Mouse (Mus musculus): ENCODE results near the gene Gtdc1.
A peak's percentile ranks its signal among the peaks of the same experiment; 100 is the strongest.

Gene Gtdc1

GRCm38 (mm10) chr2:44923056-44923883 is 4.2 kb downstream of the Gtdc1 start:
- no peak for DNase-seq

- no peak for DNase-seq
Measured at GRCm38 (mm10) chr2:44922500-44922899, 5.0 kb downstream of the Gtdc1 start.

- no peak for DNase-seq
Measured at GRCm38 (mm10) chr2:44920471-44920870, 7.0 kb downstream of the Gtdc1 start.

DNA sequence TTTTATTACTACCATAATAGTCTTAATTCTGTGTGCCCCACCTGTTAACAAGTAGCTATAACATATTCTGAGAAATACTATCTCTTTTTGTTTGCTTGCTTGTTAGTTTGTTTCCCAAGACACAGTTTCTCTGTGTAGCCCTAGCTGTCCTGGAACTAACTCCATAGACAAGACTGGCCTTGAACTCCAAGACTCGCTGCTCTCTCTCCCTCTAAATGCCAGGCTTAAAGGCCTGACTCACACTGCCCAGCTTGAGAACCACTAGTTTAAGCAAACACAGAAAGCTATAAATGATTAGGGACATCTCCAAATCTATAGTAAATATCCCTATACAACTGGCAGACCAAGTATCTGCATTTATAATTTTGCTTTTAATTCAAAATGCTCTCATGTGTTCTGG is 8.1 kb downstream of the Gtdc1 start:
- no peak for DNase-seq

- DNase-seq = no peak
Measured at GRCm38 (mm10) chr2:44918737-44919136, 8.7 kb downstream of the Gtdc1 start.

GRCm38 (mm10) chr2:44916286-44916685 is 11.2 kb downstream of the Gtdc1 start:
- no peak for DNase-seq

DNA sequence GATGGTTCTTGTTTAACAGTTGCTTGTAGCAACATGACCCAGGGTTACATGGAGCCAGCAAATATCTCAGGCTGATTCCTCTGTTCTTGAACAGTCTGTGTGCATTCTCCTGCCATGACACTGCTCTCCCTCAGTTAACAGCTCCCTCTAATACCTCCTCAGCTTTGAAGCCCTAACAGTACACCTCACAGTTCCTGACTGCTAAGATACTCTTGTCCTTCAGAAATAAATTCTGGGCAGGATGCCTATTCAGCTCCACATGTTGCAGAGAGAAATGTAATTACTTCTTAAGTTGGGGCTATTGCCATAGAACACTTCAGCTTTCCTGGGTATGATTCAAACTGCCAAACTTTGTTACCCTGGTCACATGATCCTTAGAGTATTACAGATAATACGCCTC is 29.7 kb downstream of the Gtdc1 start:
- DNase-seq = no peak

DNA sequence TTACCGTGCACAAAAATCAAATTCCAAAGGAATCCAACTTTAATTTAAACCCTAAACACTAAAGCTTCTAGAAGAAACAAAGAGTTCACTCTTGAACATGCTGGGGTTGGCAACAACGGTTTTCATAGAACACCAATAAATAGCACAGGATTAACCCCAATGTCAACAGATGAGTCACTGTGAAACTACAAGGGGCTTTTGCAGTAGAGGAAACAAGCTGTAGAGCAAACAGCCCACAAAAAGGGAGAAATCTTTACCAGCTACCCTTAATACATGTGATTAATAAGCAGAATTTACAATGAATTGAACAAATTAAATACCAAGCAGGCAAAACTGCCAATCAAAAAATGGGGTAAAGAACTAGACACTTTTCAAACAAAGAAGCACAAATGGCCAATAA is 53.7 kb downstream of the Gtdc1 start:
- no peak for DNase-seq

DNA sequence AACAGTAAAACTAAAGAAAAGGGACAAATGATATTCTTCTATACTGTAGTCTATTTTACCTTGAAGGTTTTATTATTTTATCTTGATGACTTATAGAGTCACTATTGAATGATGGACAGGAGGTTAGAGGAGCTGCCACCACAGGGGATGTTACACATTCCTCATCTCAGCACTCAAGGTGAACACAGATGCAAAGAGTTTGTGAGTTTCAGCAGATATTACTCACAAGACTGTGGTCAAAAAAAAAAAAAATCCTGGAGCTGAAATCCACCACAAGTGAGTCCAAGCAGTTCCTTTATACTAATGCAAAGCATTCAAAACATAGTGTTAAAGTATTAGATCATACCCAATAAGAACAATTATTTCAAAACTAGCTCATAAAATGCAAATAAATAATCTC is 62.7 kb downstream of the Gtdc1 start:
- no peak for DNase-seq

- DNase-seq = no peak
Measured at GRCm38 (mm10) chr2:44854475-44854874, 73.0 kb downstream of the Gtdc1 start.

GRCm38 (mm10) chr2:44849666-44850065 is 77.8 kb downstream of the Gtdc1 start:
- no peak for DNase-seq

DNA sequence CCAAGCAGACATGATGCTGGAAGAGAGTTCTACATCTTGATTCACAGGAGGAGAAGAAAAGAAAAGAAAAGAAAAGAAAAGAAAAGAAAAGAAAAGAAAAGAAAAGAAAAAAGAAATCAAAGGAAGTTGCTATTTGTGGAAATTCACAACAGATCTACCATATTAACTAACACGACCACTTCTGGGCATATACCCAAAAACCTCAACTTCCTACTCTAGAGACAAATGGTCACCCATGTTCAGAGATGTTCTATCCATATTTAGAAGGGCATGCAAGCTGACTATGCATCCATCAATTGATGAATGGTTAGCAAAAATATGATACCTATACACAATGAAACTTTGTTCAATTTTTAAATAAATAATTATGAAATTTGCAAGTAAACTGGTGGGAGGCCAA is 79.3 kb downstream of the Gtdc1 start:
- DNase-seq = no peak

DNA sequence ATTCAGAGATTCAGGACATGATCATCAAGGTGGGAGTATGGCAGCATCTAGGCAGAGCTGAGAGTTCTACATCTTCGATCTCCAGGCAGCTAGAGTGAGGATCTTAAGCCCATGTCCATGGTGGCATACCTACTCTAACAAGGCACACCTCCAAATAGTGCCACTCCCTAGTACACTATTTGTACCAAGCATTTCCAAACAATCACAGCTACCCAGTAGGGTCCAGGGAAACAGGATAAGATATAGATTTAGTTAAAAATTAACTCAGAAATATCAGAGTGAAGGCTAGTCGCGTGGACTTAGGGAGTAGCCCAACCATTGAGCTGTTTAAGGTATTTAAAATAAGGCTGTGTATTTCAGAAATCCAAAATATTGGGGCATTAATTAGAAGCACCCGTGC is 82.0 kb downstream of the Gtdc1 start:
- DNase-seq = no peak

DNA sequence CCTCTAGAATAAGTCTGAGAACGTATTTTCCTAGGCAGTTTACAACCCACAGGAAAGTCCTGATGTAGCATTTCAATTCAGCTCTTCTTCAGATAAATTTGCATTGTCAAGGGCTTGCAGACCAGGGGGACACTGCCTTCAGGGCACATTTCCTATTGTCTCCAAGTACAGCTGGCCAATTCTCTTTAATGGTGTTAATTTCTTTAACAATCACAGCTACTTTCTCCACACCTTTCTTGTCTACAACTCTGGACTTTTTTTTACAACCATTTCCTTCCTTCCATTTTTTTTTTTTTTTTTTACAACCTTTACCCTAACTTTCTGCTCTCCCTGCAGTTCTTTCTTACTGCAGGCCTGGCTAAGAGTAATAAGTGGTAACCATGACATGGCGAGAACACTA is 97.7 kb downstream of the Gtdc1 start:
- no peak for DNase-seq

- DNase-seq = no peak
Measured at GRCm38 (mm10) chr2:44829346-44829745, 98.1 kb downstream of the Gtdc1 start.

DNA sequence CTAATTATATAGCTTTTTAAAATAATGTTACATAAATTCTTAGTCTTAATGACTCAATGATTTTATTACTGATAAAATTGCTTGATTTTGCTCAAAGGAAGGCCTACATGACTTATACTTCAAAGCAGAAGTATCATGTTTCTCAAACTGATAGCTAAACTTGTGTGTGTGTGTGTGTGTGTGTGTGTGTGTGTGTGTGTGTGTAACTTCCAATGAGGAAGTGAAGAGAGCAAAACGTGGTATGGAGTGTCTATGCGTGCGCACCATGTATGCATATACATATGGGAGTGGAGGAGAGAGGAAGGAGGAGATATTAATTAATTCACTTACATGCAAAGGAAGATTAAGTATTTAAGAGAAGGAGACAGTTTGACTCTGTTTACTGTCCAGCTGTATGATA is 100.8 kb downstream of the Gtdc1 start:
- DNase-seq = no peak

- no peak for DNase-seq
Measured at GRCm38 (mm10) chr2:44817787-44818186, 109.7 kb downstream of the Gtdc1 start.

- no peak for DNase-seq
Measured at GRCm38 (mm10) chr2:44813729-44814128, 113.7 kb downstream of the Gtdc1 start.

DNA sequence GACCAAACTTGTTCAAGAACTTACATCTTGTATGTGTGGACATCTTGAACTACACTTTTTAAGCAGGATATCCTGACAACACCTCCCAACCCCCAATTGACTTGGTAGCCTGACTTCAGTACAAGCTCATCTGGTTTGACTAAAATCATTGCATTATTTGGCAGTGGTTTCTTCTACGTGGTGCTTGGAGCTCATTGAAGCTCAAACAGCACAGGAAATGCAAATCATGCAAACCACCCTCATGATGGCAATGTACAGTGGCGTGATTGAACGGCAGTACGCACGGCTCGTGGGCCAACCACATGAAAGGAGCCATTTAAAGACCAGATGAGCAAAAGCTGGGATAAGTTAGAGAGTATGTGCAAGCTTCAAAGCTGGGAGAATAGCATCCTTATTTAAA is 123.0 kb downstream of the Gtdc1 start:
- peak; percentile 58 to 59 for DNase-seq

- no peak for DNase-seq
Measured at GRCm38 (mm10) chr2:44801361-44801760, 126.1 kb downstream of the Gtdc1 start.

DNA sequence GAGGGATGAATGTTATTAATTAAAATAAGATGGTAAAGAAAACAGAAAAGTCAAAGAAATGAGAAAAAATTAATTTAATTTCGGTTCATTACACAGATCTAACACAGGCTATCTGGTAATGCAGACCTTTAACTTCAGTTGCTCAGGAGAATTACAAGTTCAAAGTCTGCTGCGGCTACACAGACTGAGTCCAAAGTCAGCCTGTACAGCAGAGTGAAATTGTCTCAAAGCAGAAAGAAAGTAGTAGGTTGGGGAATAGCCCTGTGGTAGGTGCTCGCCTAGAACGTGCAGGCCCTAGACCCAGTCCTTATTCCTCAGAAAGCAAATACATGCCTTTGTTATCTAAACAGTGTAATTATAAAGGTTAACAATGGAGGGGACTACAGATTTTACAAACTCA is 135.6 kb downstream of the Gtdc1 start:
- no peak for DNase-seq

DNA sequence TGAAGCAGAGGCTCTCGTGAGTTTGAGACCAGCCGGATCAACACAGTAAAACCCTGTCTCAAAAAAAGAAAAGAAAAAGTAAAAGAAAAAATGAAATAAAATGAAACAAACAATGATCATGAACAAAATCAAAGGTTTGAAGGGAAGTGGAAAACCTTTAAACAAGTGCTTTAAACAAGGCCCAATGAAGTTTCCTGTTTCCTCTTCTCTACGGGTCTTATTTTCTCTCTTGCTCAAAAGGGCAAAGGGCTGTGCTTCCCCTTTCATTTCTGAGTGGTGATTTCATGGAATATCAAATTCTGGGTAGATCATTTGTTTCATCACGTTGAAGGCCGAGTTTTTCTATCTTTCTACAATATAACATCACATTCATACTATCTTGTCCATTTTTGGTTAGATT is 136.3 kb downstream of the Gtdc1 start:
- no peak for DNase-seq

DNA sequence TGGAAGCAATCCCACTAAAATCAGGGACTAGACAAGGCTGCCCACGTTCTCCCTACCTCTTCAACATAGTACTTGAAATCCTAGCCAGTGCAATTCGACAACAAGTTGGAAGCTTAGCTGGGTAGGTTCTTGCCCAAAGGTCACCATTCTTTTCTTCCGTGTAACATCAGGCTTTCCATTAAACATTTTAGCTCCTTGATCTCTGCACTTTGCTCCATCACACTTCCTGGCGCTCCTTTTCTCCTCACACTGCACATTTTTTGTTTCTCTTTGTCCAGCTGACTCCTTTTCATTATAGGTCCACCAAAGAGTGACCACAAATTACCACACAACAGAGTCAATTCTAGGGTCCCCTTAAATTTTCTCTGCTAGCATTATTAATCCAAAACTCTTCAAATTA is 144.7 kb downstream of the Gtdc1 start:
- no peak for DNase-seq

- DNase-seq = no peak
Measured at GRCm38 (mm10) chr2:44780961-44781360, 146.5 kb downstream of the Gtdc1 start.

- DNase-seq = no peak
Measured at GRCm38 (mm10) chr2:44763898-44764297, 163.6 kb downstream of the Gtdc1 start.

All from B cell, adult 2 months (primary cell).